ENCODE assay signal across 28 mouse cellular contexts in genomic region chr14:41140686-41141085, GRCm38 (mm10). TPM values are rescaled to one million over a fixed set of nuclear protein-coding genes. Genes with fewer than 3 reads are reported as not detected.
DNase-seq lines count a peak whose midpoint lies in the region; ATAC-seq and TF ChIP-seq lines count a peak whose summit lies in the region.
"Had no signal": no experiment of that assay in that cellular context is flagged by ENCODE, and none has a peak within 500 bp of the region (broad histone marks: within the 10 kb centered on the region; RNA-seq: fewer than 3 reads in every experiment).

No protein-coding gene starts in this region.

- 92% methylated on average over 1 of the region's 1 CpGs for WGBS in kidney, adult 2 months
- WGBS in kidney, embryonic 16.5 days = 87% methylated on average over 1 of the region's 1 CpGs
- 79% methylated on average over 1 of the region's 1 CpGs for WGBS in liver, adult 2 months
- WGBS in liver, postnatal 0 days (ENCODE audit: insufficient replicate concordance) = 68% methylated on average over 1 of the region's 1 CpGs
- WGBS in liver, embryonic 11.5 days = 79% methylated on average over 1 of the region's 1 CpGs

- DNase-seq in heart, adult 11 months = peak; percentile 18
- no peak for DNase-seq in heart, postnatal 25 days (ENCODE audit: low spot score)
- DNase-seq in kidney, adult 2 months = peak; percentile 33
- DNase-seq in liver, adult 2 months (ENCODE audit: extremely low read depth, low read depth, low spot score) = peak; percentile 96
- no peak for DNase-seq in liver
- DNase-seq in liver, postnatal 0 days = no peak
- DNase-seq in liver, embryonic 11.5 days (ENCODE audit: low spot score) = no peak
- DNase-seq: adrenal gland, adult 2 months; adrenal gland, adult 8-10 months; adrenal gland, postnatal 10 days; adrenal gland, postnatal 14 days; adrenal gland, postnatal 25 days; adrenal gland, postnatal 36 days; B cell, adult 2 months; cerebellum, adult 11 months; cerebellum, adult 11-12 months had no signal

- H3K4me3 ChIP-seq in kidney, adult 2 months (ENCODE audit: insufficient read depth, low read depth, low read length) = no peak overlapping the region
- H3K4me3 ChIP-seq in kidney, embryonic 16.5 days (ENCODE audit: low read length) = no peak overlapping the region
- no peak overlapping the region for H3K4me3 ChIP-seq in liver, adult 2 months (ENCODE audit: insufficient read depth, low read depth, low read length)
- no peak overlapping the region for H3K4me3 ChIP-seq in liver, postnatal 0 days (ENCODE audit: low read depth, low read length)
- H3K4me3 ChIP-seq in liver, embryonic 11.5 days (ENCODE audit: low read depth, low read length) = no peak overlapping the region

- intact Hi-C loops in heart, postnatal 25 days (cut with DNase I) = no loop called here

- TF ChIP-seq POLR2A in kidney, adult 2 months (IDR thresholded peaks at IDR 0.05; ENCODE audit: low read depth, low read length) = no peak
- no peak for TF ChIP-seq POLR2A in liver, adult 2 months (IDR thresholded peaks at IDR 0.05; ENCODE audit: extremely low read depth, insufficient read depth, low read length)

- no peaks in the 10 kb centered on the region for H3K36me3 ChIP-seq in kidney, adult 2 months (ENCODE audit: control insufficient read depth, insufficient read depth, low read length)
- no peaks in the 10 kb centered on the region for H3K36me3 ChIP-seq in kidney, embryonic 16.5 days (ENCODE audit: insufficient read depth, low read length)
- no peaks in the 10 kb centered on the region for H3K36me3 ChIP-seq in liver, adult 2 months (ENCODE audit: control insufficient read depth, insufficient read depth, low read length)
- H3K36me3 ChIP-seq in liver, postnatal 0 days (replicated peaks; ENCODE audit: insufficient read depth, low read length) = no peaks in the 10 kb centered on the region
- H3K36me3 ChIP-seq in liver, embryonic 11.5 days (ENCODE audit: control insufficient read depth, insufficient read depth, low read length) = no peaks in the 10 kb centered on the region
- H3K36me3 ChIP-seq: G1E had no signal

- TF ChIP-seq EP300 in liver, postnatal 0 days (IDR thresholded peaks at IDR 0.05; ENCODE audit: low read depth) = peak; percentile 55; the same call in 1 of the 2 replicates

- H3K27ac ChIP-seq in kidney, adult 2 months (ENCODE audit: insufficient read depth, low read depth, low read length) = no peak overlapping the region
- H3K27ac ChIP-seq in kidney, embryonic 16.5 days (ENCODE audit: low read length) = no peak overlapping the region
- peak overlapping the region; percentile 94; the same call in 1 of the 2 replicates for H3K27ac ChIP-seq in liver, adult 2 months (replicated peaks; ENCODE audit: insufficient read depth, low read depth, low read length)
- no peak overlapping the region for H3K27ac ChIP-seq in liver, postnatal 0 days (ENCODE audit: low read depth)
- H3K27ac ChIP-seq in liver, embryonic 11.5 days (ENCODE audit: low read depth, low read length) = no peak overlapping the region

- H3K79me2 ChIP-seq in liver, adult 2 months (ENCODE audit: control insufficient read depth, insufficient read depth, low read length) = no peaks in the 10 kb centered on the region

- no peaks in the 10 kb centered on the region for H3K9me3 ChIP-seq in kidney, embryonic 16.5 days (ENCODE audit: low read length)
- no peaks in the 10 kb centered on the region for H3K9me3 ChIP-seq in liver, postnatal 0 days (ENCODE audit: low read length)
- H3K9me3 ChIP-seq in liver, embryonic 11.5 days (ENCODE audit: control insufficient read depth, low read length) = no peaks in the 10 kb centered on the region
- H3K9me3 ChIP-seq: G1E had no signal

- H3K9ac ChIP-seq in kidney, embryonic 16.5 days (replicated peaks; ENCODE audit: low read length) = no peak overlapping the region
- no peak overlapping the region for H3K9ac ChIP-seq in liver, adult 2 months (ENCODE audit: low read depth, low read length)
- no peak overlapping the region for H3K9ac ChIP-seq in liver, postnatal 0 days (replicated peaks)
- H3K9ac ChIP-seq in liver, embryonic 11.5 days (ENCODE audit: low read depth, low read length) = no peak overlapping the region

- no peaks in the 10 kb centered on the region for H3K4me1 ChIP-seq in kidney, adult 2 months (ENCODE audit: control insufficient read depth, insufficient read depth, low read length)
- no peaks in the 10 kb centered on the region for H3K4me1 ChIP-seq in kidney, embryonic 16.5 days (ENCODE audit: insufficient read depth, low read length)
- peaks cover 9% of the 10 kb centered on the region for H3K4me1 ChIP-seq in liver, adult 2 months (ENCODE audit: control insufficient read depth, insufficient read depth, low read length)
- H3K4me1 ChIP-seq in liver, postnatal 0 days (ENCODE audit: insufficient read depth) = no peaks in the 10 kb centered on the region
- no peaks in the 10 kb centered on the region for H3K4me1 ChIP-seq in liver, embryonic 11.5 days (replicated peaks; ENCODE audit: control insufficient read depth, insufficient read depth, low read length)

- ATAC-seq in kidney, embryonic 16.5 days (ENCODE audit: low FRiP score, low TSS enrichment) = no peak
- ATAC-seq in liver, postnatal 0 days = no peak
- no peak for ATAC-seq in liver, embryonic 11.5 days (replicated peaks; ENCODE audit: low FRiP score)
- ATAC-seq: activated CD4-positive, CD25-positive, alpha-beta regulatory T cell, adult 4 months; CD4-positive, CD25-positive, alpha-beta regulatory T cell, adult 4 months; Patski had no signal

- no peak overlapping the region for H3K4me2 ChIP-seq in kidney, embryonic 16.5 days (replicated peaks; ENCODE audit: low read depth, low read length)
- no peak overlapping the region for H3K4me2 ChIP-seq in liver, postnatal 0 days (ENCODE audit: low read depth, low read length)
- no peak overlapping the region for H3K4me2 ChIP-seq in liver, embryonic 11.5 days

- H3K27me3 ChIP-seq in kidney, adult 2 months (replicated peaks; ENCODE audit: control insufficient read depth, insufficient read depth, low read length) = no peaks in the 10 kb centered on the region
- no peaks in the 10 kb centered on the region for H3K27me3 ChIP-seq in kidney, embryonic 16.5 days (ENCODE audit: insufficient read depth, low read length)
- H3K27me3 ChIP-seq in liver, adult 2 months (ENCODE audit: control insufficient read depth, insufficient read depth, low read length) = no peaks in the 10 kb centered on the region
- no peaks in the 10 kb centered on the region for H3K27me3 ChIP-seq in liver, postnatal 0 days (ENCODE audit: insufficient read depth, low read length)
- no peaks in the 10 kb centered on the region for H3K27me3 ChIP-seq in liver, embryonic 11.5 days (replicated peaks; ENCODE audit: control insufficient read depth, insufficient read depth, low read length)
- H3K27me3 ChIP-seq: CH12.LX had no signal

- TF ChIP-seq CTCF in kidney, adult 2 months (conservative IDR thresholded peaks at IDR 0.05; ENCODE audit: insufficient read depth, insufficient read length, low read depth, low read length) = no peak
- TF ChIP-seq CTCF in liver, adult 2 months (IDR thresholded peaks at IDR 0.05; ENCODE audit: low read depth, low read length) = no peak
- no peak for TF ChIP-seq CTCF in liver, postnatal 0 days (IDR thresholded peaks at IDR 0.05; ENCODE audit: low read depth)

RNA-seq across cellular contexts. Expression of gene Sftpa1, which starts 9.1 kb away (rescaled TPM):
- total RNA-seq in heart, postnatal 25 days (2021) = under 1 TPM in 1 of 2 experiments, not detected in 1; 0.64 TPM
- not detected in 2 replicates for polyA plus RNA-seq in kidney, adult 2 months (2012; rRNA removed)
- polyA plus RNA-seq in kidney, embryonic 16.5 days (2015; fragmentation: Nextera tagmentation; extraction: Ambion mirVana) = 3.9 TPM in 1 of 2 replicates, not detected in the other
- total RNA-seq in liver, adult 2 months (2014; rRNA removed) = 0.40 and 0.46 TPM in 2 replicates
- 0.17 and 0.48 TPM in 2 replicates for polyA plus RNA-seq in liver, adult 2 months (2012; rRNA removed)
- polyA plus RNA-seq in liver, postnatal 0 days (2015; fragmentation: Nextera tagmentation; extraction: Ambion mirVana) = 0.33 and 1.3 TPM in 2 replicates
- polyA plus RNA-seq in liver, embryonic 11.5 days (2014; fragmentation: Nextera tagmentation; extraction: Ambion mirVana) = not detected in 2 replicates
- total RNA-seq: CH12.LX, ES-E14, MEL had no signal
- polyA plus RNA-seq: activated CD4-positive, CD25-positive, alpha-beta regulatory T cell, adult 4 months; adrenal gland, adult 2 months; brain, embryonic 14.5 days; C2C12; CD4-positive, CD25-positive, alpha-beta regulatory T cell, adult 4 months; G1E; Patski had no signal

RNA-seq across cellular contexts. Expression of gene Mbl1, which starts 10.6 kb away (rescaled TPM):
- not detected for total RNA-seq in heart, postnatal 25 days (2021)
- 1.2 TPM in 2 replicates for polyA plus RNA-seq in kidney, adult 2 months (2012; rRNA removed)
- 0.19 TPM in 1 of 2 replicates, not detected in the other for polyA plus RNA-seq in kidney, embryonic 16.5 days (2015; fragmentation: Nextera tagmentation; extraction: Ambion mirVana)
- 199 and 293 TPM in 2 replicates for total RNA-seq in liver, adult 2 months (2014; rRNA removed)
- 92.4 and 106 TPM in 2 replicates for polyA plus RNA-seq in liver, adult 2 months (2012; rRNA removed)
- polyA plus RNA-seq in liver, postnatal 0 days (2015; fragmentation: Nextera tagmentation; extraction: Ambion mirVana) = 66.5 and 67.0 TPM in 2 replicates
- 6.7 and 8.0 TPM in 2 replicates for polyA plus RNA-seq in liver, embryonic 11.5 days (2014; fragmentation: Nextera tagmentation; extraction: Ambion mirVana)
- total RNA-seq: adrenal gland, adult 18-20 months; adrenal gland, adult 8-10 months; adrenal gland, postnatal 25 days; CH12.LX; ES-E14; MEL had no signal
- polyA plus RNA-seq: activated CD4-positive, CD25-positive, alpha-beta regulatory T cell, adult 4 months; adrenal gland, adult 2 months; brain, embryonic 14.5 days; C2C12; CD4-positive, CD25-positive, alpha-beta regulatory T cell, adult 4 months; G1E; Patski had no signal

RNA-seq across cellular contexts. Expression of gene Mat1a, which starts 35.9 kb away (rescaled TPM):
- not detected for total RNA-seq in heart, postnatal 25 days (2021)
- polyA plus RNA-seq in kidney, adult 2 months (2012; rRNA removed) = 0.03 and 0.05 TPM in 2 replicates
- polyA plus RNA-seq in kidney, embryonic 16.5 days (2015; fragmentation: Nextera tagmentation; extraction: Ambion mirVana) = 0.36 and 0.54 TPM in 2 replicates
- 2,681 and 2,768 TPM in 2 replicates for total RNA-seq in liver, adult 2 months (2014; rRNA removed)
- 1,412 and 1,958 TPM in 2 replicates for polyA plus RNA-seq in liver, adult 2 months (2012; rRNA removed)
- 1,129 and 1,137 TPM in 2 replicates for polyA plus RNA-seq in liver, postnatal 0 days (2015; fragmentation: Nextera tagmentation; extraction: Ambion mirVana)
- polyA plus RNA-seq in liver, embryonic 11.5 days (2014; fragmentation: Nextera tagmentation; extraction: Ambion mirVana) = 0.05 and 0.19 TPM in 2 replicates
- total RNA-seq: adrenal gland, postnatal 25 days; CH12.LX; MEL had no signal
- polyA plus RNA-seq: activated CD4-positive, CD25-positive, alpha-beta regulatory T cell, adult 4 months; C2C12; CD4-positive, CD25-positive, alpha-beta regulatory T cell, adult 4 months; G1E; Patski had no signal

RNA-seq across cellular contexts. Expression of gene Sftpd, which starts 44.3 kb away (rescaled TPM):
- not detected for total RNA-seq in heart, postnatal 25 days (2021)
- polyA plus RNA-seq in kidney, adult 2 months (2012; rRNA removed) = not detected in 2 replicates
- polyA plus RNA-seq in kidney, embryonic 16.5 days (2015; fragmentation: Nextera tagmentation; extraction: Ambion mirVana) = 0.16 and 0.45 TPM in 2 replicates
- 0.20 and 0.28 TPM in 2 replicates for total RNA-seq in liver, adult 2 months (2014; rRNA removed)
- not detected in 2 replicates for polyA plus RNA-seq in liver, adult 2 months (2012; rRNA removed)
- 1.9 and 2.0 TPM in 2 replicates for polyA plus RNA-seq in liver, postnatal 0 days (2015; fragmentation: Nextera tagmentation; extraction: Ambion mirVana)
- polyA plus RNA-seq in liver, embryonic 11.5 days (2014; fragmentation: Nextera tagmentation; extraction: Ambion mirVana) = 0.08 TPM in 1 of 2 replicates, not detected in the other
- total RNA-seq: adrenal gland, adult 18-20 months; adrenal gland, adult 2 months; adrenal gland, adult 8-10 months; adrenal gland, postnatal 10 days; adrenal gland, postnatal 14 days; adrenal gland, postnatal 25 days; adrenal gland, postnatal 36 days; adrenal gland, postnatal 4 days; CH12.LX; MEL had no signal
- polyA plus RNA-seq: activated CD4-positive, CD25-positive, alpha-beta regulatory T cell, adult 4 months; adrenal gland, adult 2 months; brain, embryonic 14.5 days; C2C12; CD4-positive, CD25-positive, alpha-beta regulatory T cell, adult 4 months; G1E; Patski had no signal

Comparison
In these comparisons a context has a peak if more than half of its experiments do, and no peak if none do; other contexts are left out.
1. DNase-seq: peak in heart, adult 11 months (single experiment), kidney, adult 2 months (single experiment) and liver, adult 2 months (single experiment); none in heart, postnatal 25 days (single experiment), liver (single experiment), liver, postnatal 0 days (single experiment) and liver, embryonic 11.5 days (single experiment).
2. RNA of gene Mat1a, which starts 35.9 kb away (polyA plus RNA-seq): 1,412 to 1,958 TPM in liver, adult 2 months and 1,129 to 1,137 TPM in liver, postnatal 0 days; 0.36 to 0.54 TPM in kidney, embryonic 16.5 days, 0.05 to 0.19 TPM in liver, embryonic 11.5 days and 0.03 to 0.05 TPM in kidney, adult 2 months; every median in the first group is over 100 times any median in the second.